Mouse (Mus musculus): ENCODE measurements around the gene Kat6b. TPM values are rescaled to one million over a fixed set of nuclear protein-coding genes. Genes with fewer than 3 reads are reported as not detected.

Kat6b gene
- polyA plus RNA-seq, 1 experiment: 26.3 TPM

DNA sequence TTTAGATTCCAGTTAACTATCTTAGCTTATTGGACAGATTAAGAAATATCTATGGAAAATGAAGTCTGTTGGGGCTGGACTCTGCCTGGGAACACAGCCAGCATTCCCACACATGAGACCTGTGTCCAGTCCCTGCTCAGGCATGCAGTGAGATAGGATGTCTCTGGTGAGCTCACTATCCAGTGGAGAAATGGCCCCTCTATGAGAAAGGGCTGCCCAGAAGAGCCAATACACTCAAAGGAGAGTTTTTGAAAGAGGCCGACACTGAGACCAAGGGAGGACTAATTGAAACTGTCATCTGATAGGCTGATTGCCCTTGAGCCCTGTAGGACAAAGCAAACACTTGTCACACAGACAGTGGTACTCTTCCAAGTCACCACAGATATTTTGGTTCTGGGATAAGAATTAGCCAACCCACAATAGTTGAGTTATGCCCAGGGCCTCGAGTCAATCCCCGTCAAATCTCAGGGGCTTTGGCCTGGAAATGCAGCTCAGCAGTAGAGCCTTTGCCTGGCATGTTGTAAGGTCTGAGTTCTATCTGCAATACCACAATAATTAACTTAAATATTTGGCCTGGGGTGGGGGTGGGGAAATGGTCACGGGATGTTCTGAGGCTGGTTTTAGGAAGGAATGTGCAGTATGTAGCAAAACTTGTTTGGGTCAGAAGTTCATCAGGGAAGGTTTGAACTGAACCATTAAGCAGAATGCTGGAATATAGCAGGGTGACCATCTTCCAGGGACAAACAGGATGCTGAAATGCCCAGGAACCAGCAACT is 239.4 kb downstream of the Kat6b start:
- H3K4me1 ChIP-seq (ENCODE audit: control insufficient read depth, insufficient read depth, low read length): no peaks in the 10 kb centered on the region
- TF ChIP-seq POLR2A (IDR thresholded peaks at IDR 0.05; ENCODE audit: extremely low read depth, insufficient read depth, low read length) (no peak), CTCF (IDR thresholded peaks at IDR 0.05; ENCODE audit: extremely low read depth, insufficient read depth, low read length) (no peak)

More for the DNA sequence above, 239.4 kb downstream of the Kat6b start:
- Histone ChIP-seq H3K27ac (ENCODE audit: insufficient read depth, low read length) (no peak overlapping the region), H3K4me3 (ENCODE audit: insufficient read depth, low read length) (no peak overlapping the region)

Other genes starting within 250 kb of the Kat6b start
- 0.08 and 0.17 TPM in 2 replicates for gene Dupd1, start 233.1 kb downstream of the Kat6b start, polyA plus RNA-seq (2012; rRNA removed)